Comparison of ENCODE assay signal across 22 mouse cellular contexts in genomic region chr7:44672193-44672592, GRCm38 (mm10). TPM values are rescaled to one million over a fixed set of nuclear protein-coding genes. Genes with fewer than 3 reads are reported as not detected.
A peak's percentile ranks its signal among the peaks of the same experiment; 100 is the strongest.
DNase-seq lines count a peak whose midpoint lies in the region; ATAC-seq and TF ChIP-seq lines count a peak whose summit lies in the region.
"Had no signal": no experiment of that assay in that cellular context is flagged by ENCODE, and none has a peak within 500 bp of the region (broad histone marks: within the 10 kb centered on the region; RNA-seq: fewer than 3 reads in every experiment).

No protein-coding gene starts in this region.

- 0 out of 2 replicates have a peak, but pooled peaks cover 4% of the 10 kb centered on the region for H3K9me3 ChIP-seq in hindbrain, embryonic 10.5 days
- no peaks in the 10 kb centered on the region for H3K9me3 ChIP-seq in hindbrain, embryonic 16.5 days (ENCODE audit: control insufficient read depth, low read length)
- H3K9me3 ChIP-seq in kidney, postnatal 0 days (replicated peaks; ENCODE audit: low read length) = no peaks in the 10 kb centered on the region
- H3K9me3 ChIP-seq in liver, embryonic 11.5 days (ENCODE audit: control insufficient read depth, low read length) = no peaks in the 10 kb centered on the region; the same call in 1 of the 2 replicates
- H3K9me3 ChIP-seq: embryonic facial prominence, embryonic 15.5 days; heart, embryonic 13.5 days had no signal

- H3K27me3 ChIP-seq in hindbrain, embryonic 10.5 days (ENCODE audit: insufficient read depth, poor library complexity, severe bottlenecking) = peaks cover 58% of the 10 kb centered on the region
- H3K27me3 ChIP-seq in hindbrain, embryonic 16.5 days (replicated peaks; ENCODE audit: control insufficient read depth, insufficient read depth, low read length) = peaks cover 10% of the 10 kb centered on the region; the same call in 1 of the 2 replicates
- no peaks in the 10 kb centered on the region for H3K27me3 ChIP-seq in kidney, postnatal 0 days (ENCODE audit: insufficient read depth, low read length)
- H3K27me3 ChIP-seq in liver, embryonic 11.5 days (replicated peaks; ENCODE audit: control insufficient read depth, insufficient read depth, low read length) = peaks cover 24% of the 10 kb centered on the region

- no peak for DNase-seq in hindbrain, embryonic 10.5 days (ENCODE audit: low spot score)
- DNase-seq in 3T3-L1 (ENCODE audit: low read depth, low spot score) = peak; percentile 6
- DNase-seq in Muller cell, postnatal 12 days (ENCODE audit: inconsistent ontology term) = peak; percentile 45
- DNase-seq in kidney, postnatal 0 days (ENCODE audit: low spot score) = peak; percentile 15
- DNase-seq in embryo, embryonic 9.5 days (ENCODE audit: extremely low spot score) = no peak
- no peak for DNase-seq in liver, embryonic 11.5 days (ENCODE audit: low spot score)
- DNase-seq in gastrocnemius, adult 18-20 months (ENCODE audit: low spot score) = no peak
- DNase-seq: adrenal gland, postnatal 36 days; gastrocnemius, postnatal 25 days; layer of hippocampus, adult 9-11 months; right cerebral cortex, postnatal 25 days; thymus, postnatal 36 days had no signal

- no peak overlapping the region for H3K4me2 ChIP-seq in hindbrain, embryonic 16.5 days (ENCODE audit: low read length)
- H3K4me2 ChIP-seq in kidney, postnatal 0 days (ENCODE audit: low read length) = no peak overlapping the region
- no peak overlapping the region for H3K4me2 ChIP-seq in liver, embryonic 11.5 days
- H3K4me2 ChIP-seq: embryonic facial prominence, embryonic 15.5 days; liver, embryonic 15.5 days had no signal

- H3K4me1 ChIP-seq in hindbrain, embryonic 10.5 days (replicated peaks) = peaks cover 24% of the 10 kb centered on the region
- H3K4me1 ChIP-seq in hindbrain, embryonic 16.5 days (ENCODE audit: control insufficient read depth, insufficient read depth, low read depth, low read length) = peaks cover 7% of the 10 kb centered on the region
- no peaks in the 10 kb centered on the region for H3K4me1 ChIP-seq in kidney, postnatal 0 days (replicated peaks; ENCODE audit: insufficient read depth, low read length)
- no peaks in the 10 kb centered on the region; the same call in 1 of the 2 replicates for H3K4me1 ChIP-seq in liver, embryonic 11.5 days (replicated peaks; ENCODE audit: control insufficient read depth, insufficient read depth, low read length)

- H3K9ac ChIP-seq in hindbrain, embryonic 16.5 days (ENCODE audit: low read depth, low read length) = no peak overlapping the region
- no peak overlapping the region for H3K9ac ChIP-seq in kidney, postnatal 0 days (ENCODE audit: low read depth, low read length)
- no peak overlapping the region for H3K9ac ChIP-seq in liver, embryonic 11.5 days (ENCODE audit: low read depth, low read length)
- H3K9ac ChIP-seq: embryonic facial prominence, embryonic 15.5 days; hindbrain, embryonic 14.5 days; liver, embryonic 15.5 days had no signal

- no peak for ATAC-seq in hindbrain, embryonic 16.5 days
- ATAC-seq in kidney, postnatal 0 days (replicated peaks; ENCODE audit: low FRiP score, low read depth) = no peak
- no peak for ATAC-seq in liver, embryonic 11.5 days (replicated peaks; ENCODE audit: low FRiP score)
- ATAC-seq: forebrain, embryonic 14.5 days had no signal

- H3K4me3 ChIP-seq in hindbrain, embryonic 10.5 days = no peak overlapping the region
- no peak overlapping the region for H3K4me3 ChIP-seq in hindbrain, embryonic 16.5 days (ENCODE audit: low read length)
- no peak overlapping the region for H3K4me3 ChIP-seq in kidney, postnatal 0 days (replicated peaks; ENCODE audit: low read depth, low read length)
- H3K4me3 ChIP-seq in liver, embryonic 11.5 days (ENCODE audit: low read depth, low read length) = no peak overlapping the region
- H3K4me3 ChIP-seq: embryonic facial prominence, embryonic 15.5 days; heart, embryonic 13.5 days; liver, embryonic 15.5 days had no signal

- 78% methylated on average over 5 of the region's 5 CpGs for WGBS in hindbrain, embryonic 10.5 days
- WGBS in hindbrain, embryonic 16.5 days = 85% methylated on average over 5 of the region's 5 CpGs
- WGBS in kidney, postnatal 0 days = 66% methylated on average over 5 of the region's 5 CpGs
- WGBS in liver, embryonic 11.5 days = 73% methylated on average over 5 of the region's 5 CpGs

- no peak for TF ChIP-seq CTCF in kidney, postnatal 0 days (IDR thresholded peaks at IDR 0.05; ENCODE audit: low read depth)

- peak overlapping the region; percentile 16; the same call in 1 of the 2 replicates for H3K27ac ChIP-seq in hindbrain, embryonic 10.5 days
- H3K27ac ChIP-seq in hindbrain, embryonic 16.5 days (ENCODE audit: low read depth, low read length) = no peak overlapping the region
- H3K27ac ChIP-seq in kidney, postnatal 0 days = no peak overlapping the region
- no peak overlapping the region for H3K27ac ChIP-seq in liver, embryonic 11.5 days (ENCODE audit: low read depth, low read length)
- H3K27ac ChIP-seq: embryonic facial prominence, embryonic 15.5 days; heart, embryonic 13.5 days; liver, embryonic 15.5 days had no signal

- no peaks in the 10 kb centered on the region for H3K36me3 ChIP-seq in hindbrain, embryonic 10.5 days
- no peaks in the 10 kb centered on the region for H3K36me3 ChIP-seq in hindbrain, embryonic 16.5 days (ENCODE audit: control insufficient read depth, insufficient read depth, low read length)
- no peaks in the 10 kb centered on the region for H3K36me3 ChIP-seq in kidney, postnatal 0 days (ENCODE audit: insufficient read depth, low read length)
- H3K36me3 ChIP-seq in liver, embryonic 11.5 days (ENCODE audit: control insufficient read depth, insufficient read depth, low read length) = no peaks in the 10 kb centered on the region
- H3K36me3 ChIP-seq: embryonic facial prominence, embryonic 15.5 days; heart, embryonic 13.5 days; liver, embryonic 15.5 days had no signal

RNA-seq across cellular contexts. Expression of gene Myh14, which starts 1.6 kb away (rescaled TPM):
- polyA plus RNA-seq in hindbrain, embryonic 10.5 days (2016; fragmentation: Nextera tagmentation; extraction: Ambion mirVana) = 1.5 and 2.4 TPM in 2 replicates
- 5.0 and 8.0 TPM in 2 replicates for polyA plus RNA-seq in hindbrain, embryonic 16.5 days (2015; fragmentation: Nextera tagmentation; extraction: Ambion mirVana)
- 2.5 and 3.6 TPM in 2 replicates for polyA plus RNA-seq in kidney, postnatal 0 days (2015; fragmentation: Nextera tagmentation; extraction: Ambion mirVana)
- polyA plus RNA-seq in liver, embryonic 11.5 days (2014; fragmentation: Nextera tagmentation; extraction: Ambion mirVana) = 0.66 and 0.68 TPM in 2 replicates
- total RNA-seq in gastrocnemius, adult 18-20 months (2021) = 10 to 100 TPM; 43.2 to 45.2 TPM
- total RNA-seq: megakaryocyte-erythroid progenitor cell, adult 5-6 weeks had no signal

RNA-seq across cellular contexts. Expression of gene Izumo2, which starts 36.3 kb away (rescaled TPM):
- polyA plus RNA-seq in hindbrain, embryonic 10.5 days (2016; fragmentation: Nextera tagmentation; extraction: Ambion mirVana) = not detected in 2 replicates
- not detected in 2 replicates for polyA plus RNA-seq in hindbrain, embryonic 16.5 days (2015; fragmentation: Nextera tagmentation; extraction: Ambion mirVana)
- polyA plus RNA-seq in kidney, postnatal 0 days (2015; fragmentation: Nextera tagmentation; extraction: Ambion mirVana) = not detected in 2 replicates
- polyA plus RNA-seq in liver, embryonic 11.5 days (2014; fragmentation: Nextera tagmentation; extraction: Ambion mirVana) = not detected in 2 replicates
- not detected for total RNA-seq in gastrocnemius, adult 18-20 months (2021)
- total RNA-seq: adrenal gland, postnatal 36 days; gastrocnemius, postnatal 25 days; left cerebral cortex, postnatal 36 days; megakaryocyte-erythroid progenitor cell, adult 5-6 weeks had no signal
- polyA plus RNA-seq: cerebellum, adult 2 months; embryonic facial prominence, embryonic 15.5 days; forebrain, embryonic 14.5 days; heart, embryonic 13.5 days; hindbrain, embryonic 14.5 days; liver, embryonic 15.5 days; stomach, embryonic 14.5 days had no signal

Comparison
In these comparisons a context has a peak if more than half of its experiments do, and no peak if none do; other contexts are left out.
1. DNase-seq: peak in 3T3-L1 (single experiment), Muller cell, postnatal 12 days (single experiment) and kidney, postnatal 0 days (single experiment); none in hindbrain, embryonic 10.5 days (single experiment), embryo, embryonic 9.5 days (single experiment), liver, embryonic 11.5 days (single experiment) and gastrocnemius, adult 18-20 months (single experiment).